Comparison of ENCODE assay signal across 9 mouse cellular contexts in the genomic region with DNA sequence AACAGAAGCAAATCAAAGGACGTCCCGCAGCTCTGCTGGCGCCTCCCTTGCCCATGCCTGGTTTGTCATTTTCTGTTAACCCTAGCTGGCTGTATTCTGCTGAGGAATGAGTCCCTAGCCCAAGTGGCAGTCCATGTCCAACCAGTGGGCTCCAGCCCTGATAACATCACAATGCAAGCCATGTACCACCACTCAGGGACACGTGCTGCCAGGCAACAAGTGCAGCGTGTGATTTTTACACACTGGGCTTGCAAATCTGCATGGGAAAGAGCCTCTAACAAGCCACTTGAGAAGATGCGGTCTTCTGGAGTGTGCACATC. TPM values are rescaled to one million over a fixed set of nuclear protein-coding genes. Genes with fewer than 3 reads are reported as not detected.
A peak's percentile ranks its signal among the peaks of the same experiment; 100 is the strongest.
DNase-seq lines count a peak whose midpoint lies in the region; ATAC-seq and TF ChIP-seq lines count a peak whose summit lies in the region.
"Had no signal": no experiment of that assay in that cellular context is flagged by ENCODE, and none has a peak within 500 bp of the region (broad histone marks: within the 10 kb centered on the region; RNA-seq: fewer than 3 reads in every experiment).

No protein-coding gene starts in this region.

- peak overlapping the region; percentile 28; the same call in 1 of the 2 replicates for H3K4me2 ChIP-seq in forebrain, embryonic 14.5 days (ENCODE audit: low read length)
- H3K4me2 ChIP-seq in midbrain, embryonic 15.5 days, result peak overlapping the region; percentile 17
- no peak overlapping the region for H3K4me2 ChIP-seq in liver, postnatal 0 days (ENCODE audit: low read depth, low read length)
- H3K4me2 ChIP-seq: stomach, embryonic 15.5 days had no signal

- no peaks in the 10 kb centered on the region for H3K36me3 ChIP-seq in forebrain, embryonic 14.5 days (ENCODE audit: control insufficient read depth, insufficient read depth, low read length)
- no peaks in the 10 kb centered on the region for H3K36me3 ChIP-seq in midbrain, embryonic 15.5 days (replicated peaks)
- no peaks in the 10 kb centered on the region for H3K36me3 ChIP-seq in liver, postnatal 0 days (replicated peaks; ENCODE audit: insufficient read depth, low read length)
- H3K36me3 ChIP-seq: stomach, embryonic 15.5 days had no signal

- H3K27ac ChIP-seq in layer of hippocampus, adult 2 months, result peak overlapping the region; percentile 71
- H3K27ac ChIP-seq in forebrain, embryonic 14.5 days (ENCODE audit: low read depth, low read length), result peak overlapping the region; percentile 81
- H3K27ac ChIP-seq in midbrain, embryonic 15.5 days, result peak overlapping the region; percentile 59
- H3K27ac ChIP-seq in liver, postnatal 0 days (ENCODE audit: low read depth), result no peak overlapping the region
- H3K27ac ChIP-seq: stomach, embryonic 15.5 days had no signal

- ATAC-seq in forebrain, embryonic 14.5 days, result peak; percentile 87
- ATAC-seq in midbrain, embryonic 15.5 days (replicated peaks), result peak; percentile 86
- ATAC-seq in liver, postnatal 0 days, result no peak
- ATAC-seq in activated CD4-positive, CD25-positive, alpha-beta regulatory T cell, adult 4 months, result no peak

- 4% methylated on average over 6 of the region's 6 CpGs for WGBS in forebrain, embryonic 14.5 days
- 3% methylated on average over 6 of the region's 6 CpGs for WGBS in midbrain, embryonic 15.5 days
- WGBS in liver, postnatal 0 days (ENCODE audit: insufficient replicate concordance), result 69% methylated on average over 6 of the region's 6 CpGs

- no peak overlapping the region; the same call in 1 of the 2 replicates for H3K9ac ChIP-seq in forebrain, embryonic 14.5 days (ENCODE audit: low read length)
- no peak overlapping the region for H3K9ac ChIP-seq in midbrain, embryonic 15.5 days
- no peak overlapping the region for H3K9ac ChIP-seq in liver, postnatal 0 days (replicated peaks)
- H3K9ac ChIP-seq: stomach, embryonic 15.5 days had no signal

- H3K4me3 ChIP-seq in layer of hippocampus, adult 2 months, result no peak overlapping the region; the same call in 1 of the 2 replicates
- H3K4me3 ChIP-seq in forebrain, embryonic 14.5 days (ENCODE audit: low read depth, low read length), result no peak overlapping the region
- H3K4me3 ChIP-seq in midbrain, embryonic 15.5 days, result no peak overlapping the region
- no peak overlapping the region for H3K4me3 ChIP-seq in liver, postnatal 0 days (ENCODE audit: low read depth, low read length)
- H3K4me3 ChIP-seq: stomach, embryonic 15.5 days had no signal

- no peak for TF ChIP-seq EP300 in liver, postnatal 0 days (IDR thresholded peaks at IDR 0.05; ENCODE audit: low read depth)

- peaks cover 24% of the 10 kb centered on the region for H3K4me1 ChIP-seq in forebrain, embryonic 14.5 days (ENCODE audit: control insufficient read depth, insufficient read depth, low read length)
- H3K4me1 ChIP-seq in midbrain, embryonic 15.5 days, result peaks cover 24% of the 10 kb centered on the region
- H3K4me1 ChIP-seq in liver, postnatal 0 days (ENCODE audit: insufficient read depth), result no peaks in the 10 kb centered on the region

- H3K27me3 ChIP-seq in forebrain, embryonic 14.5 days (replicated peaks; ENCODE audit: control insufficient read depth, insufficient read depth, low read length), result no peaks in the 10 kb centered on the region
- no peaks in the 10 kb centered on the region for H3K27me3 ChIP-seq in midbrain, embryonic 15.5 days (replicated peaks)
- H3K27me3 ChIP-seq in liver, postnatal 0 days (ENCODE audit: insufficient read depth, low read length), result no peaks in the 10 kb centered on the region
- H3K27me3 ChIP-seq: stomach, embryonic 15.5 days had no signal

- DNase-seq in layer of hippocampus, adult 2 months (ENCODE audit: low spot score in 2 of 2), result no peak
- DNase-seq in layer of hippocampus, postnatal 36 days, result no peak
- DNase-seq in cerebellum, postnatal 36 days, result peak; percentile 15 to 32
- DNase-seq in forebrain, embryonic 14.5 days (ENCODE audit: low spot score), result peak; percentile 71
- no peak for DNase-seq in liver, postnatal 0 days
- DNase-seq in layer of hippocampus, postnatal 25 days (ENCODE audit: extremely low spot score in 1 of 2, low spot score in 1 of 2), result no peak

- no peak for TF ChIP-seq CTCF in layer of hippocampus, adult 2 months (conservative IDR thresholded peaks at IDR 0.05)
- no peak for TF ChIP-seq CTCF in liver, postnatal 0 days (IDR thresholded peaks at IDR 0.05; ENCODE audit: low read depth)

- no peaks in the 10 kb centered on the region for H3K9me3 ChIP-seq in forebrain, embryonic 14.5 days (replicated peaks; ENCODE audit: control insufficient read depth, low read length)
- H3K9me3 ChIP-seq in midbrain, embryonic 15.5 days, result no peaks in the 10 kb centered on the region
- no peaks in the 10 kb centered on the region for H3K9me3 ChIP-seq in liver, postnatal 0 days (ENCODE audit: low read length)
- H3K9me3 ChIP-seq: stomach, embryonic 15.5 days had no signal

RNA-seq across cellular contexts. Expression of a gene that starts 13.9 kb away (rescaled TPM):
- total RNA-seq in layer of hippocampus, adult 2 months (2021), result 100 to 1,000 TPM; 110 to 122 TPM
- 100 to 1,000 TPM; 121 to 130 TPM for total RNA-seq in layer of hippocampus, postnatal 36 days (2021)
- 168 and 170 TPM in 2 replicates for polyA plus RNA-seq in forebrain, embryonic 14.5 days (2014; fragmentation: Nextera tagmentation; extraction: Ambion mirVana)
- 179 TPM in 2 replicates for polyA plus RNA-seq in midbrain, embryonic 15.5 days (2015; fragmentation: Nextera tagmentation; extraction: Ambion mirVana)
- 4.1 and 5.5 TPM in 2 replicates for polyA plus RNA-seq in liver, postnatal 0 days (2015; fragmentation: Nextera tagmentation; extraction: Ambion mirVana)
- total RNA-seq in layer of hippocampus, postnatal 25 days (2021), result 100 to 1,000 TPM; 101 to 108 TPM
- 10 to 100 TPM; 23.8 to 28.2 TPM for polyA plus RNA-seq in activated CD4-positive, CD25-positive, alpha-beta regulatory T cell, adult 4 months (2017; shearing (Covaris generic))

RNA-seq across cellular contexts. Expression of a gene that starts 26.8 kb away (rescaled TPM):
- 10 to 100 TPM; 30.1 to 30.6 TPM for total RNA-seq in layer of hippocampus, adult 2 months (2021)
- total RNA-seq in layer of hippocampus, postnatal 36 days (2021), result 10 to 100 TPM; 29.6 to 36.7 TPM
- 4.7 and 5.1 TPM in 2 replicates for polyA plus RNA-seq in forebrain, embryonic 14.5 days (2014; fragmentation: Nextera tagmentation; extraction: Ambion mirVana)
- 4.2 and 4.9 TPM in 2 replicates for polyA plus RNA-seq in midbrain, embryonic 15.5 days (2015; fragmentation: Nextera tagmentation; extraction: Ambion mirVana)
- 1.4 and 1.5 TPM in 2 replicates for polyA plus RNA-seq in liver, postnatal 0 days (2015; fragmentation: Nextera tagmentation; extraction: Ambion mirVana)
- total RNA-seq in layer of hippocampus, postnatal 25 days (2021), result 10 to 100 TPM; 33.3 to 33.8 TPM
- polyA plus RNA-seq in activated CD4-positive, CD25-positive, alpha-beta regulatory T cell, adult 4 months (2017; shearing (Covaris generic)), result under 1 TPM in 1 of 2 experiments, not detected in 1; 0.11 TPM

Comparison
In these comparisons a context has a peak if more than half of its experiments do, and no peak if none do; other contexts are left out.
1. DNase-seq: peak in cerebellum, postnatal 36 days (2 of 2) and forebrain, embryonic 14.5 days (single experiment); none in layer of hippocampus, adult 2 months (0 of 2), layer of hippocampus, postnatal 36 days (0 of 2), liver, postnatal 0 days (single experiment) and layer of hippocampus, postnatal 25 days (0 of 2).
2. ATAC-seq: peak in forebrain, embryonic 14.5 days (single experiment) and midbrain, embryonic 15.5 days (single experiment); none in liver, postnatal 0 days (single experiment) and activated CD4-positive, CD25-positive, alpha-beta regulatory T cell, adult 4 months (single experiment).